Mouse (Mus musculus): ENCODE measurements around the gene Plcb4. TPM values are rescaled to one million over a fixed set of nuclear protein-coding genes. Genes with fewer than 3 reads are reported as not detected.

Gene Plcb4
- polyA plus RNA-seq, 1 experiment from 2014 or later, result 44.9 TPM

DNA sequence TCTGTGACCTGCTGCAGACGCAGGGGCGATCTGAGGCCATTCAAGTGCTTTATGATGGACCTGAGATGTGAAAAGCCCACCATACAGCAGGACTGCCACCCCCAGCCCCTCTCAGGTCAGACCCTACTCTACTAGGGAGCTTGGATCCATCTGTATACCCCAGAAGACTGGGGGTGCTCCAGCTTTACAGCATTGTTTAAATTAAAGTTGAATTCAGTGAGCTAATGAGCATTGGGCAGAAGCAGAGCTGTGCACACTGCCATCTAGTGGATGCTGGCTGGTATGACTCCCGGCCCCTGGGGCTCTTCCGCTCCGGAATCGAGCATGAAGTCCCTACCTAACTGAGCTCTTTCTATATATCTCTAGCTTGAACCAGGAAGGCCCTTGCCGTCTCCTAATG lies 298.9 kb downstream of the Plcb4 start:
- WGBS, result 37% methylated on average over 7 of the region's 7 CpGs
- Histone ChIP-seq H3K4me1 (ENCODE audit: control insufficient read depth in 2 of 2, insufficient read depth in 2 of 2, low read length in 2 of 2) (peaks cover under 1 to 5% of the 10 kb centered on the region in 2 experiments; a peak in 3 of 4 replicates), H3K9ac (ENCODE audit: low read length) (no peak overlapping the region), H3K27ac (replicated peaks in 1 of 2; ENCODE audit: control insufficient read depth in 1 of 2, insufficient read depth in 1 of 2, low read depth in 2 of 2, low read length in 2 of 2) (no peak overlapping the region), H3K36me3 (ENCODE audit: control insufficient read depth, insufficient read depth, low read length) (peaks cover 40% of the 10 kb centered on the region), H3K4me3 (ENCODE audit: control insufficient read depth in 1 of 2, insufficient read depth in 1 of 2, low read depth in 1 of 2, low read length in 2 of 2) (no peak overlapping the region), H3K27me3 (ENCODE audit: control insufficient read depth, insufficient read depth, low read length) (no peaks in the 10 kb centered on the region), H3K9me3 (ENCODE audit: control insufficient read depth, low read length) (no peaks in the 10 kb centered on the region), H3K4me2 (ENCODE audit: low read length) (no peak overlapping the region)
- no peak for ATAC-seq (ENCODE audit: insufficient number of reproducible peaks, insufficient read depth, low FRiP score, low read depth)

DNA sequence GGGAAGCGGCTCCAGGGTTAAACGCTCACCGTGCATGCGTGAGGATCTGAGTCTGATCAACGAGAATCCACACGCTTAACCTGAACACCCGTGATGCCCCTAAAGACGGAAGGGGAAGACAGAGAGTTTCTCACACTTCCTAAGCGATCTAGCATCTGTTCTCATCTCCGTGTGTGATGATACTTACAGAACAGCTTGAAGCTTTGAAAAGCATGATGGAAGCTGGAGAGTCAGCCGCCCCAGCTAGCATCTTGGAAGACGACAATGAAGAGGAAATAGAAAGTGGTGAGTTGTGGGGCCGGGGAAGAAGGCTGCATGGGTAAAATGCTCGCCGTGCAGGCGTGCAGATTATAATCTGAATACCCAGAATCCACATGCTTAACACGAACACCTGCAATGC lies 299.6 kb downstream of the Plcb4 start:
- no peaks in the 10 kb centered on the region for H3K27me3 ChIP-seq (ENCODE audit: control insufficient read depth, insufficient read depth, low read length)
- no peak overlapping the region for H3K9ac ChIP-seq (ENCODE audit: low read length)
- peaks cover 4 to 5% of the 10 kb centered on the region in 2 experiments for H3K4me1 ChIP-seq (ENCODE audit: control insufficient read depth in 2 of 2, insufficient read depth in 2 of 2, low read length in 2 of 2)
- no peaks in the 10 kb centered on the region for H3K9me3 ChIP-seq (ENCODE audit: control insufficient read depth, low read length)
- 92% methylated on average over 17 of the region's 17 CpGs for WGBS
- peaks cover 35% of the 10 kb centered on the region for H3K36me3 ChIP-seq (ENCODE audit: control insufficient read depth, insufficient read depth, low read length)
- H3K27ac ChIP-seq (replicated peaks in 1 of 2; ENCODE audit: control insufficient read depth in 1 of 2, insufficient read depth in 1 of 2, low read depth in 2 of 2, low read length in 2 of 2), result no peak overlapping the region
- no peak for ATAC-seq (ENCODE audit: insufficient number of reproducible peaks, insufficient read depth, low FRiP score, low read depth)
- no peak overlapping the region for H3K4me3 ChIP-seq (ENCODE audit: control insufficient read depth in 1 of 2, insufficient read depth in 1 of 2, low read depth in 1 of 2, low read length in 2 of 2)
- H3K4me2 ChIP-seq (ENCODE audit: low read length), result no peak overlapping the region

DNA sequence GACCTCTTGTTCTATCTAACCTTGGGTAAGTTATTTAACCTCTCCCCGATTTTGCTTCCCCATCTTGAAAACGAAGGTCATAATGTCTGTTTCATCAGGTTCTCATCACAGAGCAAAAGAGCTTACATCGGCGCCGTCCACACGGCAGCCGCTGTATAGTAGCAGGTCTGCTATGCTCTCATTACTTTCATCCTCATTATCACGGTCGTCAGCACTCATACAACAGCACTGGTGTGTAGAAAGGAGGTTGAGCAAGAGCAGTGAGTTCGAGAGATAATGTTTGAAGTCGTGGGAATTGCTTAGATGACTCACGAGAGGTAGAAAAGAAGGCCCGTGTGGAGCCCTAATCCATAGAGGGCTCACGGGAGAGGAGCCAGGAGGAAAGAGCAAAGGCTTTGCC lies 304.3 kb downstream of the Plcb4 start:
- Histone ChIP-seq H3K27me3 (ENCODE audit: control insufficient read depth, insufficient read depth, low read length) (no peaks in the 10 kb centered on the region), H3K4me2 (ENCODE audit: low read length) (peak overlapping the region; percentile 9; the same call in 1 of the 2 replicates), H3K27ac (replicated peaks in 1 of 2; ENCODE audit: control insufficient read depth in 1 of 2, insufficient read depth in 1 of 2, low read depth in 2 of 2, low read length in 2 of 2) (0 out of 4 replicates have a peak overlapping the region, but pooled peaks of 1 of the 2 experiments have one; percentile 6), H3K4me1 (ENCODE audit: control insufficient read depth in 2 of 2, insufficient read depth in 2 of 2, low read length in 2 of 2) (peaks cover 5 to 6% of the 10 kb centered on the region in 2 experiments; a peak in 3 of 4 replicates), H3K36me3 (ENCODE audit: control insufficient read depth, insufficient read depth, low read length) (peaks cover 43% of the 10 kb centered on the region), H3K4me3 (ENCODE audit: control insufficient read depth in 1 of 2, insufficient read depth in 1 of 2, low read depth in 1 of 2, low read length in 2 of 2) (no peak overlapping the region), H3K9ac (ENCODE audit: low read length) (no peak overlapping the region), H3K9me3 (ENCODE audit: control insufficient read depth, low read length) (no peaks in the 10 kb centered on the region)
- 30% methylated on average over 14 of the region's 14 CpGs for WGBS
- ATAC-seq (ENCODE audit: insufficient number of reproducible peaks, insufficient read depth, low FRiP score, low read depth), result peak; percentile 54; the same call in 1 of the 2 replicates

DNA sequence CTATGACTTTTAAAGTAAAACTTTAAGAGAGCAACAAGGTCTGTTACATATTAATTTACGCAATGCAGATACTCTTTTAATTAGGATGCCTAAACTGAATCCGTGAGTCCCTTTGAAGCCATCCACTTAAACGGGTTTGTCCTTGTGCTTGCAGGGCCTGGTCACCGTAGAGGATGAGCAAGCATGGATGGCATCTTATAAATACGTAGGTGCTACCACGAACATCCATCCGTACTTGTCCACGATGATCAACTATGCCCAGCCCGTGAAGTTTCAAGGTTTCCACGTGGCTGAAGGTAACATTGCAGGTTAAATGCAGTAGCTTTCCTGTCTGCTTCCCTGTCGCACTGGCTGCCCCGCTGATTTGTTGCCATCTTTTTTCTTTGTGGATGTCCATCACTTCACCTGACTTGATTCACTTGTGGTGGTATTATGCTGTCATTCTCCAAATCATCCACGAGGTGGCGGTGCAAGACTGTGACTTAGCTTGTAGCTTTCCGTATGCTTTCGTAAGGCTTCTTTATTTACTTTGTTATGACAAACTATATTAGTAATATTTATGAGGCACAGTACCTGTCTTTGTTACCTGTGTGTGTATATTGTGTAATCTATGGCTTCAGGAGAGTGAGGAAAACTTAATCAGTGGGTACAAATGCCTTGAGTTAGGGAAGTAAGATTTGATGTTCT lies 308.2 kb downstream of the Plcb4 start:
- WGBS, result 59% methylated on average over 16 of the region's 16 CpGs

DNA sequence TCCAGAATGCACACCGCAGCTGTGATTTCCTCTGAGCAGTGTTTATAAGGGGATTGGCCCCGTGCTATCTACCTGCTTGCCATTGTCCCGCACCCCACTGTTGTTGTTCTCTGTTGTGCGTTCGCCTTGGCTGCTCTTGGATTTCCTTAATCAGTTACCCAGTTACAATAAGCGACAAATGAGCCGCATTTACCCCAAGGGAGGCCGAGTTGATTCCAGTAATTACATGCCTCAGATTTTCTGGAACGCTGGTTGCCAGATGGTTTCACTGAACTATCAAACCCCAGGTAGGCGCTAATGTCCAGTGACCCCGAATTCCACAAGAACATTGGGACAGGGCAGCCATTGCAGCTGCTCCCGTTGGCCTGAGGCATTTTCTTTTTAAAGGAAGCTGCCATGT lies 309.3 kb downstream of the Plcb4 start:
- Histone ChIP-seq H3K4me1 (ENCODE audit: control insufficient read depth in 2 of 2, insufficient read depth in 2 of 2, low read length in 2 of 2) (peaks cover 0 to 3% of the 10 kb centered on the region in 2 experiments; a peak in 1 of 4 replicates), H3K4me2 (ENCODE audit: low read length) (no peak overlapping the region), H3K9me3 (ENCODE audit: control insufficient read depth, low read length) (no peaks in the 10 kb centered on the region), H3K27me3 (ENCODE audit: control insufficient read depth, insufficient read depth, low read length) (no peaks in the 10 kb centered on the region), H3K4me3 (ENCODE audit: control insufficient read depth in 1 of 2, insufficient read depth in 1 of 2, low read depth in 1 of 2, low read length in 2 of 2) (no peak overlapping the region), H3K9ac (ENCODE audit: low read length) (no peak overlapping the region), H3K27ac (replicated peaks in 1 of 2; ENCODE audit: control insufficient read depth in 1 of 2, insufficient read depth in 1 of 2, low read depth in 2 of 2, low read length in 2 of 2) (no peak overlapping the region), H3K36me3 (ENCODE audit: control insufficient read depth, insufficient read depth, low read length) (peaks cover 45% of the 10 kb centered on the region)
- WGBS, result 90% methylated on average over 12 of the region's 12 CpGs
- ATAC-seq (ENCODE audit: insufficient number of reproducible peaks, insufficient read depth, low FRiP score, low read depth), result no peak

More for the DNA sequence above, 308.2 kb downstream of the Plcb4 start:
- H3K27ac ChIP-seq (replicated peaks in 1 of 2; ENCODE audit: control insufficient read depth in 1 of 2, insufficient read depth in 1 of 2, low read depth in 2 of 2, low read length in 2 of 2), result no peak overlapping the region
- no peaks in the 10 kb centered on the region for H3K9me3 ChIP-seq (ENCODE audit: control insufficient read depth, low read length)
- ATAC-seq (ENCODE audit: insufficient number of reproducible peaks, insufficient read depth, low FRiP score, low read depth), result no peak
- peaks cover 40% of the 10 kb centered on the region for H3K36me3 ChIP-seq (ENCODE audit: control insufficient read depth, insufficient read depth, low read length)
- no peak overlapping the region for H3K9ac ChIP-seq (ENCODE audit: low read length)
- no peak overlapping the region for H3K4me3 ChIP-seq (ENCODE audit: control insufficient read depth in 1 of 2, insufficient read depth in 1 of 2, low read depth in 1 of 2, low read length in 2 of 2)
- H3K4me1 ChIP-seq (ENCODE audit: control insufficient read depth in 2 of 2, insufficient read depth in 2 of 2, low read length in 2 of 2), result peaks cover 5 to 6% of the 10 kb centered on the region in 2 experiments; a peak in 3 of 4 replicates
- H3K27me3 ChIP-seq (ENCODE audit: control insufficient read depth, insufficient read depth, low read length), result no peaks in the 10 kb centered on the region
- H3K4me2 ChIP-seq (ENCODE audit: low read length), result no peak overlapping the region

DNA sequence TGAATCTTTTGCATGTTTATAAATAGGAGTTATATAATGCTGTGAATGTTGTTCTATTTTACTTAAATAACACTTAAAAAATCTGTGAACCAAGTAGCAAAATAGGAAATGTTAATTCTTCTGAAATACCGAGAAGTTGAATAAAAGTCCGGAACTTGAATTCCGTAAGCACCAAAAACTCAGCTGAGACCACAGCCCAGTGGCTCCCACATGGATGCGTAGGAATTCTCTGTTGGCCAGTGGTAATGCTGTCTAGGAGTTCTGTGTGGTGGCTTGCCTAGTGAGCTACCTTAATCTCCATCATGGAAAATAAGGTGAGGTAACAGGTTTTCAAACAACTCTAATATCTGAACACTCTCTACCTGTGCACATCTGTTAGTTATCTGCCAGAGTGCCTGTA lies 312.1 kb downstream of the Plcb4 start:
- Histone ChIP-seq H3K9me3 (ENCODE audit: control insufficient read depth, low read length) (no peaks in the 10 kb centered on the region), H3K4me3 (ENCODE audit: control insufficient read depth in 1 of 2, insufficient read depth in 1 of 2, low read depth in 1 of 2, low read length in 2 of 2) (no peak overlapping the region), H3K27me3 (ENCODE audit: control insufficient read depth, insufficient read depth, low read length) (no peaks in the 10 kb centered on the region), H3K27ac (replicated peaks in 1 of 2; ENCODE audit: control insufficient read depth in 1 of 2, insufficient read depth in 1 of 2, low read depth in 2 of 2, low read length in 2 of 2) (no peak overlapping the region), H3K9ac (ENCODE audit: low read length) (no peak overlapping the region), H3K4me2 (ENCODE audit: low read length) (no peak overlapping the region), H3K4me1 (ENCODE audit: control insufficient read depth in 2 of 2, insufficient read depth in 2 of 2, low read length in 2 of 2) (no peaks in the 10 kb centered on the region), H3K36me3 (ENCODE audit: control insufficient read depth, insufficient read depth, low read length) (peaks cover 35% of the 10 kb centered on the region)
- no peak for ATAC-seq (ENCODE audit: insufficient number of reproducible peaks, insufficient read depth, low FRiP score, low read depth)
- WGBS, result 95% methylated on average over 4 of the region's 4 CpGs

DNA sequence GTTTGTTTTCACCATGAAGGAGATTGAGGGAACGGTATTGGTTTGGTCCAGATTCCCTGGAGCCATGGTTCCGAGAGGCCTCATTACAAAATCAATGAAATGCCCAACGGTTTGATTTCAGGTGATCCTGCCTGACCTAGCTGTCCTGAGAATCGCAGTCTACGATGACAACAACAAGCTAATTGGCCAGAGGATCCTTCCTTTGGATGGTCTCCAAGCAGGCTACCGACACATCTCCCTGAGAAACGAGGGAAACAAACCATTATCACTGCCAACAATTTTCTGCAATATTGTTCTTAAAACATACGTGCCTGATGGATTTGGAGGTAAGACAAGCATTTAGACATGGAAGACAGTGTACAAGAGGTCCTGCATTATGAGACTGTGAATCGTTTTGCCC lies 317.2 kb downstream of the Plcb4 start:
- ATAC-seq (ENCODE audit: insufficient number of reproducible peaks, insufficient read depth, low FRiP score, low read depth), result no peak
- H3K4me3 ChIP-seq (ENCODE audit: control insufficient read depth in 1 of 2, insufficient read depth in 1 of 2, low read depth in 1 of 2, low read length in 2 of 2), result no peak overlapping the region
- no peak overlapping the region for H3K4me2 ChIP-seq (ENCODE audit: low read length)
- H3K36me3 ChIP-seq (ENCODE audit: control insufficient read depth, insufficient read depth, low read length), result peaks cover 41% of the 10 kb centered on the region
- no peaks in the 10 kb centered on the region for H3K4me1 ChIP-seq (ENCODE audit: control insufficient read depth in 2 of 2, insufficient read depth in 2 of 2, low read length in 2 of 2)
- H3K27ac ChIP-seq (replicated peaks in 1 of 2; ENCODE audit: control insufficient read depth in 1 of 2, insufficient read depth in 1 of 2, low read depth in 2 of 2, low read length in 2 of 2), result no peak overlapping the region
- no peak overlapping the region for H3K9ac ChIP-seq (ENCODE audit: low read length)
- H3K9me3 ChIP-seq (ENCODE audit: control insufficient read depth, low read length), result no peaks in the 10 kb centered on the region
- 89% methylated on average over 9 of the region's 9 CpGs for WGBS
- no peaks in the 10 kb centered on the region for H3K27me3 ChIP-seq (ENCODE audit: control insufficient read depth, insufficient read depth, low read length)

DNA sequence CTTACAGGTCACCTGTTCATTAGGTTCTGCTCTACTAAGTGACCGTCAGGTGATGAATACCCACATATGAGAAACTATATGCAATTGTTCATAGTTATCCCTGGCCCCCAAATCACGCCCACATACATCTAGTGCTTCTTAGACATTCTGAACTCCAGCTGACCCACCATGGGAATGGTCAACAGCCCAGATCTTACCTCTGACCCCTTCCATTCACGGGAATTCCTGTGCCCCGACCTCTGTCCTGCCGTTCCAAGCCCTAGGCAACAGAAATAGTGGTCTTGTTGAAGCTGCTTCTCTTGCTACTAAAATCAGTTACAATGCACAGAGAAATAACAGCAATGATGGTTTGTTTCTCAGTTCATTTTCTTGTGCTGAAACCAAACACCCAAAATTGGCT lies 320.0 kb downstream of the Plcb4 start:
- Histone ChIP-seq H3K27me3 (ENCODE audit: control insufficient read depth, insufficient read depth, low read length) (no peaks in the 10 kb centered on the region), H3K4me2 (ENCODE audit: low read length) (no peak overlapping the region), H3K4me3 (ENCODE audit: control insufficient read depth in 1 of 2, insufficient read depth in 1 of 2, low read depth in 1 of 2, low read length in 2 of 2) (no peak overlapping the region), H3K9me3 (ENCODE audit: control insufficient read depth, low read length) (no peaks in the 10 kb centered on the region), H3K36me3 (ENCODE audit: control insufficient read depth, insufficient read depth, low read length) (peaks cover 35% of the 10 kb centered on the region), H3K4me1 (ENCODE audit: control insufficient read depth in 2 of 2, insufficient read depth in 2 of 2, low read length in 2 of 2) (no peaks in the 10 kb centered on the region), H3K9ac (ENCODE audit: low read length) (no peak overlapping the region), H3K27ac (replicated peaks in 1 of 2; ENCODE audit: control insufficient read depth in 1 of 2, insufficient read depth in 1 of 2, low read depth in 2 of 2, low read length in 2 of 2) (no peak overlapping the region)
- no peak for ATAC-seq (ENCODE audit: insufficient number of reproducible peaks, insufficient read depth, low FRiP score, low read depth)
- WGBS, result 82% methylated on average over 5 of the region's 5 CpGs

Data from heart, embryonic 14.5 days (tissue).